Mouse (Mus musculus) induced T-regulatory cell, adult 2 months (primary cell): ENCODE results near the gene Pygm.

Experiments used
- DNase-seq: peaks from one replicate; pipeline ENCODE4 v3.0.0-alpha.2; 2012; ENCODE audit warnings: low read depth

The Pygm gene

DNA sequence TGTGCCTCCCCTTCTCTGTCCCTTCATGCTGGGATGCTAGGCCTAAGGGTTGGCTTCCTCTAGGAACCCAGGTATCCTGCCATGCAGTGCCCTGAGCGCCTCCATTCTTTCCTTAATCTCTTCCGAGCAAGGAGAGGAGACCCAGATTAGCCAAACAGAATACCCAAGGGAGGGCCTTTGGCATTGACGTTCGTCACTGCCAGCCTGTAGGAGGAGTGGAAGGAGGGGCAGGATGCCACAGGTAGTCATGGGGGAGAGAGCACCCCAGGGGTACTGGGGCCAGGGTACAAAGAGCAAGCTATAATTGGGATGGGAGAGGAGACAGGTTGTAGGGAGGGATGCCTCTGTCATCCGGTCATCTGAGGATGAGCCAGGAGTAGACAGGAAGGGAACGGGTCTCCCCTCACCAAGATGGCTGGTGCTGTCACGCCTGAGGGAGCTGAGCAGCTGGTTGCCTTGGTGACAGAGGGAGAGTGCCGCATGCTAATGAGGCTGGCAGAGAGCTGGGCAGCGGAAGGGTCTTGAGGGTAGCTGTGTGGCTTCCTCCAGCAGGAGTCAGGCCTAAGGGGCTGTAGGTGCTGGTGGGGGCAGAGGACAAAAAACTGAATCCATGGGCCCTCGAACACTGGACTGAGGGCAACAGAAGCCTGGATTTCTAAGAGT lies 61.7 kb downstream of the Pygm start:
- DNase-seq = no peak

DNA sequence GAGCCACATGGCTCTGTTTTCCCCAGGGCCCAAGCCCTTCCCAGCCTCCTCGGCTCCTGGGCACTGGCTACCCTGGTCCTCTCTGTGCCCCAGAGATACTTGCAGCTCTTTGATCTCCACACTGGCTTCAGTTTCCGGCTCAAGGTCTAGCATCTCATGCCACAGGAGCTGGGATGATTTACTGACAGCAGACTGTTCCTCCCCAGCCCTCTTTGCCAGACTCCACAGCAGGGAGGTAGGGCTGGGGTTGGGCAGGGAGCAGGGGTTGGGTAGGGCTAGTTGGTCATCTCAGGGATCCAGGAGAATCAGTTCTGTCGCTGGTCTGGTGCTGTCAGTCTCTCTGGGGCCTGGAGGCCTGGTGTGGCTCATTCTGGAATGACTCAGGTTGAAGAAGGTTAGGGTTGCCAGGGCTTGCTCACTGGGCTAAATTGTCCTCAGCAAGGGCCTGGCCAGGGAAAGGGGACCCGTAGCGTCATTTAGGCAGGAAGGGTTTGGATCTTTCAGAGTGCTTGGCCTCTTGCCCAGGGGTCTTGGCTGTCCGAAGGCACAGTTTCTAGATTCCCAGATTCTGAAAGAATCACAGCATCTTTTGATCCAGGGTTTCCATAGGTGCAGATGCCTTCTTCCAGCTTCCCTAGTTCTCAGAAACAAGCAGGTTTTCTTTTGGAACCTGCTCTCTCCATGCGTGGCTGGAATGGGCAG lies 62.7 kb downstream of the Pygm start:
- DNase-seq = no peak
